Mouse (Mus musculus) ovary, postnatal 14 days (tissue): ENCODE results near the gene Cdc34b.
A peak's percentile ranks its signal among the peaks of the same experiment; 100 is the strongest.

ENCODE experiments used
- DNase-seq: peaks from one replicate; pipeline ENCODE4 v3.0.0; 2022; ENCODE audit warnings: low spot score

Gene Cdc34b

DNA sequence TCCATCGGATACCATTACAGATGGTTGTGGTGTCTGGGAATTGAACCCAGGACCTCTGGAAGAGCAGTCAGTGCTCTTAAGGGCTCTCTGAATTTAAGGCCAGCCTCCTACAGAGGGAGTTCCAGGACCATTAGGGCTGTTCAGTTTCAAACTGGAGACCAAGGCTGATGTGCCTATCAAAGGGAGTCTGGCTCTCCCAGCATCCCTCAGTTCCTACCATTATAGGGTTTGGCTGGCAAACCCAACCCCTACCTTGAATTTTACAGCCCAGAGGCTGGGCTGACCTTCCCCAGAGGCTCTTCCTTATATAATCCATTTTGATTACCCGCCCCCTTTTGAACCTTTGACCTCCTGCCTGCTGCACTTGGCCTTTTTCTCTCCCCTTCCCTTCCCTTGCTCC, 5.8 kb upstream of the Cdc34b start:
- no peak for DNase-seq

DNA sequence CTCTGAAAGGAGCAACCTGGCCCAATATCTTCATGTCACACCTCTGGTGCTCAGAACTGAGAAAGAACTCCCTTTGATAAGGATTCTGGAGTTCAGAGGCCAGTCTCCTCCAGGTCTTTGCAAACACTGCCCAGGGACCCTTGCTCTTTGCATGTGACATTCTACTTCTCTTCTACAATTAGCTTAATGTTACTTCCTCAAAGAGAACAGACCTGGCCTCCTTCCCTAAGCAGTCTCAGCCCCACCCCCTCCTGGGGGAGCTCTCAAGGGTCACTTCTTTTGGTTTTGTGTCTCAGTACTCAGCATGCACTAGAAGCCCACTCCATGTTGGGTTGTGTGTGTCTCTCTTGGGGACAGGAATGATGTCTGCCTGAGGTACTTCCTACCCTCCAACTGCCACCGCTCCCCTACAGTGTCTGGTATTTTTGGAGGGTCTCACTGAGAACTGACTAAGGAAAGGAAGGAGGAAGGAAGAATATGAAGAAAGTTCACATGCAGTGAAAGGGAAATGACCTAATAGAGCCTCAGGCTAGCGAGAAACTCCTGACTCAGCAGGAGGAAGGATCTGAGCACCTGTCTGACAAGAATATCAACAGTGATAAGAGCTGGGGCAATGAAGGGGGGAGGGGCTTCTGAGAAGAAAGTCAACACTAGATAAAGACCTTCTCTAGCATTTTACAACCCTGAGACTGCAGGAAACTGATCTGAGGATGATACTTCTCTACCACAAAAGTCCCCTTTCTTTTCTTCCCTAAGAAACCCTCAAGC, 11.5 kb downstream of the Cdc34b start:
- DNase-seq = no peak

DNA sequence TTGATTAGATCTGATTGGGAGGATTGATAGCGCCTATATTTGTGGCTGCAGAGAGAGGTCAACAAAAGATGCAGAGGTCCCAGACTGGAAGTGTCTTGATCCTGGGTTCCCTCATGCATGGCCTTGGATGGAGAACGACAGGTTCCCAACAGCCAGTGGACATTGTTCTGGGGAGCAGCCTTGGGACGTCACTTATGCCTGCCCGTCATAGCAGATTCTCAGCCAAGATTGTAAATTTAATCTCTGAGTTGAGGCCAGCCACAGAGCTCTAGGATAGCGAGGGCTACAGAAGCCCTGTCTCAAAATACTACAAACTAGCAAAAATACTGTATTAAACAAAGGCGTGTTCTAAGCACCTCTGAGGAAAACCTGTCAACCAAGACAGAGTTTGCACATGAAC, 18.3 kb downstream of the Cdc34b start:
- no peak for DNase-seq

DNA sequence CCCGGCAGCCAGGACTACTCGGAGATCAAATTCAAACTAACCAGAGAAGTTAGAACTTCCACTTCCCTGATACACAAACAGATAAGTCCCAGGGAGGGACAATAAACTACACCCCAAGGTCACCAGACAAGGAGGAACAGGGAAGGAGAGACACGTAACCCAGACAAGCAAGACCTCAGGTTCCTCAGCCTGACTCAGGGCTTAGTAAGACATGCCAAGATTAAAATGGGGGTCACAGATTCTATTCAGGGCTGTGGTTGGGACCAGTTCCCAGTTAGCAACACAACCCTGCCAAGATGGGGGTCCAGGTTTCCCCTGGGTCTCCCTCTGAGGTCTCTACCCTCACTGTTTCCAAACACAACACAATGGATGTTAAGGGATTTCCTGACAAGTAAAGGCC, 18.8 kb downstream of the Cdc34b start:
- DNase-seq = no peak

DNA sequence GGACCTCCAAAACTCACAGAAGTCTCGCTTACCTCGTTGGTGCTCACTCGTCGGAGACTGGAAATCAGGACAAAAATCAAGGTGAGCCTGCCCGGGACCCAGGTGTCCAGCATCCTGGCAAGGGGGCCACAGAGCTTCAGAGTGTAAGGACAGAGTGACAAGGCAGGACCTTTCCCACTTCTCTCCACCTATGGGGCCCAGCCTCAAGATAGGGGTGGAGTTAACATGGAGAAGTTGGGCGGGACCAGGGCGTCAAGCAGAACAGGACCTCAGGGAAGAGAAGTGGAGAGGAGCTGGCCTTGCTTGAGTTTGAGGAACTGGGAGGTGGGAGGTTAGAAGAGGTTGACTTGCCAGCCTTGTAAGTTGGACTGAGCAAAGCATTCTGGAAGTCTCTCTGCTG, 19.2 kb downstream of the Cdc34b start:
- no peak for DNase-seq

DNA sequence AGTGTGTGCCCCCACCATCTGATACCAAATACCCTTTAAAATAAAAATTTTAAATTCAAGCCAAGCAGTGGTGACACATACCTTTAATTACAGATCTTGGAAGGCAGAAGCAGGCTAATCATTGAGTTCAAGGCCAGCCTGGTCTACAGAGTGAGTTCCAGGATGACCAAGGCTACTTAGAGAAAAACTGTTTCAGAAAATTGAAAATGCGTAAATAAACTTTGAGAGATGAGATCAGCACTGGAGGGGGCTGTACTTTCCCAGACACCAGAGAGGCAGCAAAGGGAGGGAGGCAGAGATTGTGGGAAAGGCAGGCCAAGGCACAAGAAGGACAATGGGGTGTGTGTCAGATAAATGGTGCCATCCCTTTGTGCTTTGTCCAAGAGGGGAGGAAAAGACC, 20.7 kb downstream of the Cdc34b start:
- no peak for DNase-seq

DNA sequence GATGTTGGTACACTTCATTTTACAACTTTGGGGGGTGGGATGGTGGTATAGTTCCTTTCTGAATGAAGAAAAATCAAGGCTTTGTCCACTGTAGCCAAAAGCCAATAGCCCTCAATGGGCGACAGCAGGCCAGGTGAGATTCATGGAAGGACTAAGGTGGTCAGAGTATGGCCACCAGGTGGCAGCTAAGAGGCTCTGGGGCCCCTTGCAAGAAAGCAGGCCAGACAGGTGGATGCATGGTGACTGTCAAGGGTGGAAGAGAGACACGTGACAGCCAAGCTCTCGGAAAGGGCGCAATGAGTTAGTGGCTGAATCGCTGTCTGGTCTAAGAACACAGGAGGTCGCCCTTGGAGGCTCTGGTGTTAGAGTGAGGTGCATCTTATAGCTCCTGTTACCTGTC, 21.2 kb downstream of the Cdc34b start:
- no peak for DNase-seq

DNA sequence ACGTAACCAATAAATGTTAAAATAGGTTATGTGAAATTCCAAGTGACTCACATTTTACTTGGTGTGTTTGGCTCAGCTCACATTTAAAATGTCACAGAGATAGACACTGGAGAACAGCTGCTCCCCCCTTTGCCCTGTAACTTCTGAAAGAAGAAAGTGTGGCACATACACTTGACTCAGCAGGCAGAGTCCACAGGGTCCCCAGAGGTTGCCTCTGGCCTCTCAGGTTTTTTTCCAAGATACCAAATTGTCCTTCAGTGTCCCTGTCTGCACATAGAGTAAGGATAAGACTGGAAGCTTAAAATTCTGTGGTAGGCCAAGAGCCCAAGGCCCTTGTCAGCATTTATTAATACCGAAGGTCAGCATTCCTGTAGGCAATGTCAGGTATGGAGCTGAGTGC, 25.7 kb downstream of the Cdc34b start:
- DNase-seq = no peak

DNA sequence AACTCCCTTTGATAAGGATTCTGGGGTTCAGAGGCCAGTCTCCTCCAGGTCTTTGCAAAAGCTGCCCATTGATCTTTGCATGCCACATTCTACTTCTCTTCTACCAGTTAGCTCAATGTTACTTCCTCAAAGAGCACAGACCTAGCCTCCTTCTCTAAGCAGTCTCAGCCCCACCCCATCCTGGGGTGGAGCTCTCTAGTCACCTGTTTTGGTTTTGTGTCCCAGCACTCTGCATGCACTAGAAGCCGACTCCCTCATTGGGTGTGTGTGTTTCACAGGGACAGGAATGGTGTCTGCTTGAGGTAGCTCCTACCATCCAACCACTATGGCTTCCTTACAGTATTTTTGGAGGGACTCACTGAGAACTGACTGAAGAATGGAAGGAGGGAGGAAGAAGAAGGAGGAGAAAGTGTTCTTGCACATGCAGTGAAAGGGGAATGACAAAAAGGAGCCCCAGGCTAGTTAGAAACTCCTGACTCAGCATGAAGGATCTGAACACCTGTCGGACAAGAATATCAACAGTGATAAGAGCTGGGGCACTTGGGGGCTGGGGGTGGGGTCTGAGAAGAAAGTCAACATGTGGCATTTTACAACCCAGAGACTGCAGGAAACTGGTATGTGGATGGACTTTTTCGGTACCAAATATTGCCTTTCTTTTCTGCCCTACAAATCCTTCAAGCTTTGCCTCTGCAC, 30.9 kb downstream of the Cdc34b start:
- DNase-seq = no peak

DNA sequence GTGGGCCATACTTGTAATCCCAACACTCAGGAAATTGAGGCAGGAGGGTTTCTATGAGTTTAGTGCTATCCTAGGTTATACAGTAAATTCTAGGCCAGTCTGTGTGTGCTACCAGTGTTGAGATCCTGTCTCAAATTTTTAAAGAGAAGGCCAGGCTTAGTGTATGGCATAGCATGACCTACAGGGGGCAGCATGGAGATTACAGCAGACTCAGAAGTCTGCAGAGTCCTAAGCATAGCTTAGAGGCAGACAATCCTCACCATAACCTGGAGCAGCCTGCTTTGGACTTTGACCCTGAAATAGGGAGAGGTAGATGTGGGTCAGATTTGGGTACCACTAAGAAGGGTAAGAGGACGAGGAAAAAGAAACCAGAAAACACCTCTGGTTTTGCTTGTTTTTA, 32.3 kb downstream of the Cdc34b start:
- DNase-seq = no peak

DNA sequence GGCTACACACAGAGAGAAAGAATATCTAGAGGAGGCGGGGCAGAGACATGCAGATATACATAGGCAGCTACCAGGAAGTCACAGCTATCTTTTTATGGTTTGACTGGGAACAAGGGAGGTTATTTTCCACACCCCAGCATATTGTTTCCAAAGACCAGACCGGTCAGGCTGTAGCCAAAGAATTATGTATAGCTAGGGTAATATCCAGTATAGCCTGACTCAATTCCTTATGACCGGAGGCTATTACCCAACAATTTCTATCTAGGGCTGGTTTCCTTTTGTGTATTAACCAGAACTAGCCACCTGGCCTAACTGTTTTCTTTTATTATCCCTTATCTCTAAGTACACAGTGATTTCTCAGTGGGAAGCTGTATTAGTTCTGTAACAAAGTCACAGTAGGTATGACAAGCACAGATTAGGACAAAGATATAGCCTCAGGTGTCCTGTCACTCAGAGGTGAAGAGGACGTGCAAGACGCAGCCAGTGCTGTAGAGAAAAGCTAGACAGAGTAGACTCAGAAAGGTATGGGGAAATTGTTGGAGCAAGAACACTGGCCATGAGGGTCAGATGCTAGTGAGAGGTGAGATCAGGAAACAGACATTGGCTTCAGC, 33.4 kb downstream of the Cdc34b start:
- no peak for DNase-seq

DNA sequence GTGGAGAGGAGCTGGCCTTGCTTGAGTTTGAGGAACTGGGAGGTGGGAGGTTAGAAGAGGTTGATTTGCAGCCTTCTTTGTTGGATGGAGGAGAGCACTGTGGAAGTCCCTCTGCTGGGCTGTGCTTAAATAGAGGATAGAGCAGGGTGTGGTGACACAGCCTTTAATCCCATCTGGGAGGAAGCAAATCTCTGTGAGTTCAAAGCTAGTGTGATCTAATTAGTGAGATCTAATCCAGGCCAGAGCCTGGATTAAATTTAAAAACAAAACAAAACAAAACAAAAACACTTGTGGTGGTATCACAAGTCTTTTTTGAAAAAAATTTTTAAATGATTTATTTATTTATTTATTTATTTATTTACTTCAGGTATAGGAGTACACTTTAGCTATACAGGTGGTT, 41.0 kb downstream of the Cdc34b start, which contains the start of gene Tmem92:
TSS of gene Tmem92 (minus strand) at position 101 of the 400 bp plus-strand sequence.
- no peak for DNase-seq

DNA sequence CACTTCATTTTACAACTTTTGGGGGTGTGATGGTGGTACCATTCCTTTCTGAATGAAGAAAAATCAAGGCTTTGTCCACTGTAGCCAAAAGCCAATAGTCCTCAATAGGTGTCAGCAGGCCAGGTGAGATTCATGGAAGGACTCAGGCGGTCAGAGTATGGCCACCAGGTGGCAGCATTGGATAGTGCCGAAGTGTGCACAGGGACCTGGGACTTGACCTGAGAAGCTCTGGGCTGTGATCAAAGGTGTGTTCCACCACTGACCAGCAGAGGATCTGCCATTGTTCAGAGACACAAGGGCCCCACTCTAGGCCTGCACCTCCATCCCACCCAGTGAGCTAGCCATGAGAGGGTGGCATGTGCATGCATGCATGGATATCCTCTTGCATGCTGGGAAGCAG, 43.7 kb downstream of the Cdc34b start:
- peak; percentile 62 for DNase-seq

DNA sequence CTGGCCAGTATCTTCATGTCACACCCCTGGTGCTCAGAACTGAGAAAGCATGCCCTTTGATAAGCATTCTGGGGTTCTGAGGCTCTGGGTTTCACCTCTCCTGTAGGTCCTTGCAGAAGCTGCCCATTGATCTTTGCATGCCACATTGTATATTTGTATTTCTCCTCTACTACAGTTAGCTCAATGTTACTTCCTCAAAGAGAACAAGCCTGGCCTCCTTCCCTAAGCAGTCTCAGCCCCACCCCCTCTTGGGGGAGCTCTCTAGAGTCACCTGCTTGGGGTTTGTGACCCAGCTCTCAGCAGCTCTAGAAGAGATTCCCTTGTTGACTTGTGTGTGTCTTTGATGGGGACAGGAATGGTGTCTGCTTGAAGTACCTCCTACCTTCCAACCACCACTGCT, 50.1 kb downstream of the Cdc34b start:
- no peak for DNase-seq
